Mouse (Mus musculus): Measurements from ENCODE around the gene Calr3. TPM values are rescaled to one million over a fixed set of nuclear protein-coding genes. Genes with fewer than 3 reads are reported as not detected.
A peak's percentile ranks its signal among the peaks of the same experiment; 100 is the strongest.

Gene Calr3
- 1.4 and 1.5 TPM in 2 replicates for polyA plus RNA-seq (2015; fragmentation: Nextera tagmentation; extraction: Ambion mirVana)

DNA sequence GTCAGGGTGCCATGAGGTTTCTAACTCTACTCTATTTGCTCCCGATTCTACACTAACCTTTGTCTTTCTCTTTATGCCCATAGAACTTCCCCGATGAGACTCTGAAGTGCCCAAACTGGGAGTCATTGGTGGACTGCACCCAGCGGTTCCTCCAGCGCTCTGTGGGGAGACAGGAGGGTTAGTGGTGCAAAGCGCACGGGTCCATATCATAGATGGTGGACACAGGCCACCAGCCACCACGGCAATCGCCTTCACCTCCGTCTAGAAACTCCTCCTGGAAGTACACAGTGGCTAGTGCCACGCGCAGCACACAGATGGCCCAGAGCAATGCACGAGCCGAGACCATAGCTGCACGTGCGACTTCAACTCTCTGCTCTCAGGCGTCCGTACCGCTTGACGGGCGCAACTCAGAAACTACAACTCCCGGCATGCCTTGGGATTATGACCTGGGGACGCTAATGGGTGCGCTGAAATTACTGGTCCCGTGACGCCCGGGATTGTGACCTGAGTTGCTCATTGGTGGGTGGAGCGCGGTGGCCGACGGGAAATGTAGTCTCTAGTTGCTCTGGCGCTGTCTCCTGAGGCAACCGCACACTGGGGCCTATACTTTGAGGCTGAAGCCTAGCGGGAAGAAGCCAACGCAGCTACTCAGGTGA lies at the start of gene Calr3, which contains the start of gene 1700030K09Rik:
Calr3 (minus strand) TSS at position 533 of the 656 bp plus-strand sequence.
1700030K09Rik (plus strand) TSS at position 543 of the 656 bp plus-strand sequence.
- no peaks in the 10 kb centered on the region for H3K4me1 ChIP-seq (ENCODE audit: control insufficient read depth, insufficient read depth, low read length)
- peak within 1 kb of the TSS; percentile 74 for H3K4me2 ChIP-seq (ENCODE audit: low read depth, low read length)
- peak within 1 kb of the TSS; percentile 60 for H3K4me3 ChIP-seq (ENCODE audit: low read length)
- peak; percentile 99 for ATAC-seq (replicated peaks; ENCODE audit: extremely low read depth, insufficient read depth, low FRiP score)
- no peaks in the 10 kb centered on the region for H3K9me3 ChIP-seq (replicated peaks; ENCODE audit: control insufficient read depth, low read length)
- H3K27ac ChIP-seq (ENCODE audit: low read length), result 0 out of 2 replicates have a peak within 1 kb of the TSS, but pooled peaks have one; percentile 66
- peak within 1 kb of the TSS; percentile 85 for H3K9ac ChIP-seq (ENCODE audit: low read length)
- H3K27me3 ChIP-seq (ENCODE audit: control insufficient read depth, insufficient read depth, low read length), result no peaks in the 10 kb centered on the region
- H3K36me3 ChIP-seq (ENCODE audit: control insufficient read depth, insufficient read depth), result no peaks in the 10 kb centered on the region
- WGBS, result 5% methylated on average over 34 of the region's 34 CpGs

DNA sequence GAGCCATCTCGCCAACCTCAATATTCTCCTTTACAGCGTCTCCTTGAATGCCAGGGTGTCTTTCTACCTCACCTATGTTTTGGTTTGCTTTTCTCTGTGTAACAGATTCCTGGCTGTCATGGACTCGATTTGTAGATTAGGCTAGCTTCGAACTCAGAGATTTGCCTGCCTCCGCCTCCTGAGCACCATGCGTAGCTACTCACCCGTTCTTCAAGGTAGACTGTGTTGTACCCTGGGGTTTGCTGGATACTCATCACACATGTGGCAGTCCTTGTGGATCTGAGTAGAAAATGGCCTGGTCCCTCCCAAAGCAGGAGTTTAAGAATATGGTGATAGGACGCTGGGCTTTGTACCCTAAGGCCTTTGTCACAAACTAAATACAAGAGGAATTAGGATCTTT lies 49.7 kb upstream of the Calr3 start:
- WGBS, result 13% methylated on average over 8 of the region's 8 CpGs

DNA sequence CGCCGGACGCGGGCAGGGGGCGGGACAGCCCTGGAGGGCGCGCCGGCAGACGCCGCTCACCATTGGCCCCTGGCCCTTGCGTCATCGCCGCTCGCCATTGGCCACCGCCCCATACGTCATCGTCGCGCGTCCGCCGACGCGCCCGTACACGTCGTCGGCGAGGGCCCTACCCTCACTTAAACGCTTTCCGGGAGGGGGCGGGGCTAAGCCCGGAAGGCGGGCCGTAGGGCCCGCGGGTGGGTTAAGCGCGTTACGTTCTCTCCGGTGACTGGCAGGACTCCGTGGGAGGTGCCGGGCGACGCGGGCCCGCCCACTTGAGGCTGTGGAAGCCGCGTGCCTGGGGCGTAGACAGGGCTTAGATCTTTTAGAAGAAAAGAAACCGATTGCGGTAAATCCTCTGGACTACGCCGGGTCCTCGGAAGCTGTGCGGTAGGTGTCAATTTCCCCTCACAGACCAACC lies 49.0 kb upstream of the Calr3 start:
- WGBS, result under 1% methylated on average over 54 of the region's 56 CpGs
- Histone ChIP-seq H3K27me3 (ENCODE audit: control insufficient read depth, insufficient read depth, low read length) (no peaks in the 10 kb centered on the region), H3K4me2 (ENCODE audit: low read depth, low read length) (peak overlapping the region; percentile 86), H3K36me3 (ENCODE audit: control insufficient read depth, insufficient read depth) (peaks cover 27% of the 10 kb centered on the region), H3K9ac (ENCODE audit: low read length) (peak overlapping the region; percentile 92), H3K9me3 (replicated peaks; ENCODE audit: control insufficient read depth, low read length) (no peaks in the 10 kb centered on the region), H3K4me3 (ENCODE audit: low read length) (peak overlapping the region; percentile 94), H3K27ac (ENCODE audit: low read length) (peak overlapping the region; percentile 79), H3K4me1 (ENCODE audit: control insufficient read depth, insufficient read depth, low read length) (peaks cover 18% of the 10 kb centered on the region)
- ATAC-seq (replicated peaks; ENCODE audit: extremely low read depth, insufficient read depth, low FRiP score), result peak; percentile 98

More for the DNA sequence above, 49.7 kb upstream of the Calr3 start:
- peak overlapping the region; percentile 72 for H3K9ac ChIP-seq (ENCODE audit: low read length)
- H3K36me3 ChIP-seq (ENCODE audit: control insufficient read depth, insufficient read depth), result peaks cover 23% of the 10 kb centered on the region
- H3K4me3 ChIP-seq (ENCODE audit: low read length), result peak overlapping the region; percentile 94
- ATAC-seq (replicated peaks; ENCODE audit: extremely low read depth, insufficient read depth, low FRiP score), result no peak
- peaks cover 18% of the 10 kb centered on the region for H3K4me1 ChIP-seq (ENCODE audit: control insufficient read depth, insufficient read depth, low read length)
- H3K9me3 ChIP-seq (replicated peaks; ENCODE audit: control insufficient read depth, low read length), result no peaks in the 10 kb centered on the region
- no peaks in the 10 kb centered on the region for H3K27me3 ChIP-seq (ENCODE audit: control insufficient read depth, insufficient read depth, low read length)
- H3K4me2 ChIP-seq (ENCODE audit: low read depth, low read length), result peak overlapping the region; percentile 86
- peak overlapping the region; percentile 65 for H3K27ac ChIP-seq (ENCODE audit: low read length)

DNA sequence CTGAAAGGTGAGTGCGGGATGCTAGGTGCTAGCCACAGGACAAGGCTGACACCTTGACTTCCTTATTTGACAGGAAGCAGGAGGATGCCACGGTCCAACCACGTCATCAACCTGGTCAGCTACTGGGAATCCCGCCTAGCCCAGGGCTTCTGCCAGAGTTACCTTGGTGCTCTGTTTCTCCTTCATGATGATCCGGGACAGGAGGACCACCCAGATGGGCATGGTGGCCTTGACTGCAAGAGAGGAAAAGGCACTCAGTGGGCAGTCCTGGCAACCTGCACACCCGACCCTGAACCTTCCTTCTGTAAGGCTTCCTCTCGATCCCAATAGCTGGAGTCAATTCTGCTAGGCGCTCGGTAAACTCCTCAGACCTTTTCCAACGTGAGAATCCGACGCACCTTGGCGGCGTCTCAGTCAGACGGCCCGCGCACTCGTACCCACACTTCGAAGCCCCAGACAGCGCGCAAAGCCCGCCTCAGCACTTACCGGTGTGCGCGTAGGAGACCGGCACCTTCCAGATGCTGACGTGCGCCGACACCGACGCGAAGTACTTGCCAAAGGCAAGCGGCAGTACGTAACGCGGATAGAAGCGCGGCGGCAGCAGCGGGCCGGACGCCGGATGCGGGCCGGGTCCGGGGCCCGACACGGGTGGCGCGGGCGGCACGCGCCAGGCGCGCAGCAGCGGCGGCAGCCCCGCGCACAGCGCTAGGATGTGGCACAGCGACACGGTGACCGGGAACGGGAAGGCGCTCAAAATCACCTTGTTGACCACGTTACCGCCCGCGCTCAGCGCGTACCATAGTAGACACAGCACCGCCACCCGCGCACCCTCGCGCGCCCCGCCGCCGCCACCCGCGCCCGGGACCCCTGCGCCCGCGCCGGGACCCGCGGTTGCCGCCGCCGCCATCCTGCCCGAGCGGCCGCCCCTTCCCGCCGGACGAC lies 48.3 kb upstream of the Calr3 start, which contains the start of gene Slc35e1:
Slc35e1 (minus strand) TSS at position 935 of the 942 bp plus-strand sequence.
- ATAC-seq (replicated peaks; ENCODE audit: extremely low read depth, insufficient read depth, low FRiP score), result peak; percentile 10
- Histone ChIP-seq H3K4me3 (ENCODE audit: low read length) (peak within 1 kb of the TSS; percentile 94), H3K27ac (ENCODE audit: low read length) (peak within 1 kb of the TSS; percentile 79), H3K9me3 (replicated peaks; ENCODE audit: control insufficient read depth, low read length) (no peaks in the 10 kb centered on the region), H3K36me3 (ENCODE audit: control insufficient read depth, insufficient read depth) (peaks cover 30% of the 10 kb centered on the region), H3K9ac (ENCODE audit: low read length) (peak within 1 kb of the TSS; percentile 92), H3K4me2 (ENCODE audit: low read depth, low read length) (peak within 1 kb of the TSS; percentile 97), H3K4me1 (ENCODE audit: control insufficient read depth, insufficient read depth, low read length) (peaks cover 18% of the 10 kb centered on the region), H3K27me3 (ENCODE audit: control insufficient read depth, insufficient read depth, low read length) (no peaks in the 10 kb centered on the region)
- WGBS, result under 1% methylated on average over 83 of the region's 98 CpGs

DNA sequence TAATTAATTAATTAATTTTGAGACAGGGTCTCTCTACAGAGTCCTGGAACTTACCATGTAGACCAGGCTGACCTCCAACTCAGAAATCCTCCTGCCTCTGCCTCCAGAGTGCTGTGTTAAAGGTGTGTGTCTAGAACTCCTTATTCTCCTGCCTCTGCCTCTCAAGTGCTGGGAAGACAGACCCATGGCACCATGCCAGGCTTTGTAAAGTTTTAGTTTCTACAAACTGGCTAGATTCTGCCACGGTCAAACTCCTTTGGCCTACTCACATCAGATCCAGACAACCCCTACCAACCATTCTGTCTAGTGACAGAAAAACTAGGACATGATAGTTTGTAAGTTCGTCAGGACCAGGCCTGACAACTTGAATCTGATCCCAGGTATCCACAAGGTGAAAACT lies 47.3 kb upstream of the Calr3 start:
- 0 out of 2 replicates have a peak overlapping the region, but pooled peaks have one; percentile 4 for H3K9ac ChIP-seq (ENCODE audit: low read length)
- WGBS, result 83% methylated on average over 2 of the region's 2 CpGs

DNA sequence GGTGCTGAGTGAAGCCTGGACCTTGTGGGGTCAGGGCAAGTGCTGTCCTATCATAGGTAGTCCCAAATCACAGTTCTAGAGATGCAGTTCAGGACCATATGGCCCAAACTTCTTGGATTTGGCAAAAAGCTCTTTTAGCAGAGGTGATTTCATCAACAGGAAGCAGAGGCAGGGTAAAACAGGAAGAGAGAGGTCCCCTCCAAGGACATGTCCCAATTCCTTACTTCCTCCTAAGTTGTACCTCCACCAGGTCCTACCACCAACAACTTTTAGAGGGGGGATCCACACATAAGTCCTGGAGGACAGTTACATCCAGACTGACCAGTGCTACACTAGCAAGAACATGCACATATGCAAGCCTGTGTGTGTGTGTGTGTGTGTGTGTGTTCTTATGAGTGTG lies 43.3 kb upstream of the Calr3 start:
- no peaks in the 10 kb centered on the region for H3K9me3 ChIP-seq (replicated peaks; ENCODE audit: control insufficient read depth, low read length)
- no peak overlapping the region for H3K4me3 ChIP-seq (ENCODE audit: low read length)
- peaks cover 30% of the 10 kb centered on the region for H3K36me3 ChIP-seq (ENCODE audit: control insufficient read depth, insufficient read depth)
- H3K4me2 ChIP-seq (ENCODE audit: low read depth, low read length), result no peak overlapping the region
- ATAC-seq (replicated peaks; ENCODE audit: extremely low read depth, insufficient read depth, low FRiP score), result no peak
- H3K27me3 ChIP-seq (ENCODE audit: control insufficient read depth, insufficient read depth, low read length), result no peaks in the 10 kb centered on the region
- peaks cover 11% of the 10 kb centered on the region for H3K4me1 ChIP-seq (ENCODE audit: control insufficient read depth, insufficient read depth, low read length)
- no peak overlapping the region for H3K9ac ChIP-seq (ENCODE audit: low read length)
- H3K27ac ChIP-seq (ENCODE audit: low read length), result no peak overlapping the region

More for the DNA sequence above, 47.3 kb upstream of the Calr3 start:
- no peaks in the 10 kb centered on the region for H3K27me3 ChIP-seq (ENCODE audit: control insufficient read depth, insufficient read depth, low read length)
- no peaks in the 10 kb centered on the region for H3K9me3 ChIP-seq (replicated peaks; ENCODE audit: control insufficient read depth, low read length)
- no peak overlapping the region; the same call in 1 of the 2 replicates for H3K4me3 ChIP-seq (ENCODE audit: low read length)
- H3K27ac ChIP-seq (ENCODE audit: low read length), result no peak overlapping the region
- H3K4me2 ChIP-seq (ENCODE audit: low read depth, low read length), result peak overlapping the region; percentile 97
- ATAC-seq (replicated peaks; ENCODE audit: extremely low read depth, insufficient read depth, low FRiP score), result no peak
- peaks cover 23% of the 10 kb centered on the region for H3K36me3 ChIP-seq (ENCODE audit: control insufficient read depth, insufficient read depth)
- H3K4me1 ChIP-seq (ENCODE audit: control insufficient read depth, insufficient read depth, low read length), result peaks cover 18% of the 10 kb centered on the region

DNA sequence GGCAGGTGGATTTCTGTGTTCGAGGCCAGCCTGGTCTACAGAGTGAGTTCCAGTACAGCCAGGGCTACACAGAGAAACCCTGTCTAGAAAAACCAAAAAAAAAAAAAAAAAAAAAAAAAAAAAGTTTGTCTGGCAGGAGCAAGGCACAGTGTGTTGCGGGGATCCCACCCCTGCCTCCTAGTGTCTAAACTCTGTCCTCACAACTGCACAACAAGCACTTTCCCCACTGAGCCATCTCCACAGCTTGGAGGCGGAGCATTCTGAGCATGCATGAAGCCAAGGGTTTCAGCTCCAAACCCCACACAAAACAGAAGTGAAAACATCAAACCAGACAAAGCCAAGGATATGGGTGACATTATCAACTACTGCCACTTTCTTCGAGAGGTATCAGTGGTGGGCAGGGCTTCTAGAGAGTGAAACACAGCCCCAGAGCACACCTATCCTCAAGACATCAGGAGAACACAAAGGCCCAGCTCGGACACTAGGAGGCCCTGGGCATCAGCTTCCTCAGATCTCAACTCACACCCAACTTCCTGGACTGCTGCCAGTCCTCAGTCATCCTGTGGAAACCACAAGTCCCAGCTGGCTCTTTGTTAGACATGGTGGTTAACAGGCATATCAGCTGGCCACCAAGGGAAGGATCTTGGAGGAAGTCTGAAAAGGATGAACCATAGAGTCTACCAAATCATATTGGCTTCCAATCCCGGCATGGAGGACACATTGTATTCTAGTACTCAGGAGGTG lies 42.0 kb upstream of the Calr3 start:
- H3K9ac ChIP-seq (ENCODE audit: low read length), result no peak overlapping the region
- WGBS, result 75% methylated on average over 6 of the region's 6 CpGs
- no peaks in the 10 kb centered on the region for H3K9me3 ChIP-seq (replicated peaks; ENCODE audit: control insufficient read depth, low read length)
- no peak overlapping the region for H3K27ac ChIP-seq (ENCODE audit: low read length)
- H3K4me1 ChIP-seq (ENCODE audit: control insufficient read depth, insufficient read depth, low read length), result no peaks in the 10 kb centered on the region
- peaks cover 30% of the 10 kb centered on the region for H3K36me3 ChIP-seq (ENCODE audit: control insufficient read depth, insufficient read depth)
- H3K4me3 ChIP-seq (ENCODE audit: low read length), result no peak overlapping the region
- H3K27me3 ChIP-seq (ENCODE audit: control insufficient read depth, insufficient read depth, low read length), result no peaks in the 10 kb centered on the region
- no peak for ATAC-seq (replicated peaks; ENCODE audit: extremely low read depth, insufficient read depth, low FRiP score)
- no peak overlapping the region for H3K4me2 ChIP-seq (ENCODE audit: low read depth, low read length)

GRCm38 (mm10) chr8:72474826-72475546 lies 31.3 kb upstream of the Calr3 start, which contains the start of gene Cherp:
Gene Cherp (minus strand): TSS chr8:72475226.
- peaks cover 27% of the 10 kb centered on the region for H3K36me3 ChIP-seq (ENCODE audit: control insufficient read depth, insufficient read depth)
- WGBS, result under 1% methylated on average over 80 of the region's 80 CpGs

More at GRCm38 (mm10) chr8:72474826-72475546, 31.3 kb upstream of the Calr3 start, which contains the start of gene Cherp:
- no peaks in the 10 kb centered on the region for H3K27me3 ChIP-seq (ENCODE audit: control insufficient read depth, insufficient read depth, low read length)
- H3K9me3 ChIP-seq (replicated peaks; ENCODE audit: control insufficient read depth, low read length), result 0 out of 2 replicates have a peak, but pooled peaks cover 3% of the 10 kb centered on the region
- H3K4me1 ChIP-seq (ENCODE audit: control insufficient read depth, insufficient read depth, low read length), result peaks cover 18% of the 10 kb centered on the region
- H3K27ac ChIP-seq (ENCODE audit: low read length), result peak within 1 kb of the TSS; percentile 89
- ATAC-seq (replicated peaks; ENCODE audit: extremely low read depth, insufficient read depth, low FRiP score), result peak; percentile 96
- peak within 1 kb of the TSS; percentile 93 for H3K9ac ChIP-seq (ENCODE audit: low read length)
- H3K4me2 ChIP-seq (ENCODE audit: low read depth, low read length), result peak within 1 kb of the TSS; percentile 96
- H3K4me3 ChIP-seq (ENCODE audit: low read length), result peak within 1 kb of the TSS; percentile 94

All from heart, embryonic 16.5 days (tissue).